Mouse (Mus musculus) stomach, postnatal 0 days (tissue): ENCODE data around the gene Krt87.

Experiments
- CTCF ChIP-seq: IDR thresholded peaks from 2 replicates; pipeline ENCODE4 v1.5.1; 2016; ENCODE audit warnings: antibody characterized with exemption, low read depth, mild to moderate bottlenecking, moderate library complexity
- EP300 ChIP-seq: optimal IDR thresholded peaks from 2 replicates; pipeline ENCODE3; 2016; ENCODE audit warnings: antibody characterized with exemption

GRCm38 (mm10) chr15:101438555-101438954 is at the start of gene Krt87:
- TF ChIP-seq EP300 (no peak), CTCF (no peak)
